25 mouse cellular contexts compared by ENCODE assay signal in genomic region chr10:123420249-123420648, GRCm38 (mm10).
DNase-seq lines count a peak whose midpoint lies in the region; ATAC-seq and TF ChIP-seq lines count a peak whose summit lies in the region.
"Had no signal": no experiment of that assay in that cellular context is flagged by ENCODE, and none has a peak within 500 bp of the region (broad histone marks: within the 10 kb centered on the region; RNA-seq: fewer than 3 reads in every experiment).

No protein-coding gene starts in this region.

- no peaks in the 10 kb centered on the region for H3K9me3 ChIP-seq in embryonic facial prominence, embryonic 14.5 days (ENCODE audit: control insufficient read depth, low read length)
- no peaks in the 10 kb centered on the region for H3K9me3 ChIP-seq in embryonic facial prominence, embryonic 10.5 days
- H3K9me3 ChIP-seq in kidney, embryonic 14.5 days (ENCODE audit: control insufficient read depth, low read length), result no peaks in the 10 kb centered on the region
- H3K9me3 ChIP-seq in midbrain, postnatal 0 days (ENCODE audit: low read length), result no peaks in the 10 kb centered on the region
- H3K9me3 ChIP-seq: liver, embryonic 13.5 days; stomach, embryonic 15.5 days had no signal

- ATAC-seq in embryonic facial prominence, embryonic 14.5 days (ENCODE audit: low read depth), result 0 out of 2 replicates have a peak, but pooled peaks have one; percentile 47
- 0 out of 2 replicates have a peak, but pooled peaks have one; percentile 32 for ATAC-seq in kidney, embryonic 14.5 days (ENCODE audit: low FRiP score, low TSS enrichment)
- no peak for ATAC-seq in midbrain, postnatal 0 days (ENCODE audit: low FRiP score)
- ATAC-seq: midbrain, embryonic 16.5 days had no signal

- H3K9ac ChIP-seq in embryonic facial prominence, embryonic 14.5 days (ENCODE audit: low read depth, low read length), result no peak overlapping the region
- H3K9ac ChIP-seq in kidney, embryonic 14.5 days (ENCODE audit: low read depth, low read length), result no peak overlapping the region
- no peak overlapping the region for H3K9ac ChIP-seq in midbrain, postnatal 0 days (replicated peaks; ENCODE audit: low read length, poor library complexity, severe bottlenecking)
- H3K9ac ChIP-seq: heart, embryonic 13.5 days; liver, embryonic 13.5 days; lung, embryonic 14.5 days; stomach, embryonic 15.5 days had no signal

- H3K4me3 ChIP-seq in embryonic facial prominence, embryonic 14.5 days (ENCODE audit: low read depth, low read length), result no peak overlapping the region
- H3K4me3 ChIP-seq in embryonic facial prominence, embryonic 10.5 days, result no peak overlapping the region
- H3K4me3 ChIP-seq in kidney, embryonic 14.5 days (ENCODE audit: low read length), result no peak overlapping the region
- H3K4me3 ChIP-seq in midbrain, postnatal 0 days (ENCODE audit: low read depth, low read length), result no peak overlapping the region
- H3K4me3 ChIP-seq: heart, embryonic 13.5 days; left cerebral cortex, adult 2 months; liver, embryonic 13.5 days; stomach, embryonic 15.5 days had no signal

- no peaks in the 10 kb centered on the region for H3K27me3 ChIP-seq in embryonic facial prominence, embryonic 14.5 days (replicated peaks; ENCODE audit: control insufficient read depth, insufficient read depth, low read length)
- no peaks in the 10 kb centered on the region for H3K27me3 ChIP-seq in embryonic facial prominence, embryonic 10.5 days (replicated peaks; ENCODE audit: low read depth, poor library complexity, severe bottlenecking)
- H3K27me3 ChIP-seq in kidney, embryonic 14.5 days (ENCODE audit: control insufficient read depth, insufficient read depth, low read length), result no peaks in the 10 kb centered on the region
- H3K27me3 ChIP-seq in midbrain, postnatal 0 days (ENCODE audit: insufficient read depth, low read length), result no peaks in the 10 kb centered on the region
- H3K27me3 ChIP-seq: heart, embryonic 13.5 days; liver, embryonic 13.5 days; stomach, embryonic 15.5 days had no signal

- DNase-seq in embryonic facial prominence, embryonic 14.5 days (ENCODE audit: low spot score), result peak; percentile 68
- DNase-seq in embryonic facial prominence, embryonic 10.5 days (ENCODE audit: low spot score), result no peak
- no peak for DNase-seq in kidney, postnatal 14 days
- DNase-seq in brain, adult 2 months (ENCODE audit: low read depth, low spot score), result peak; percentile 48
- DNase-seq in ovary, postnatal 36 days (ENCODE audit: low spot score), result no peak
- DNase-seq in midbrain, postnatal 0 days (ENCODE audit: low spot score), result no peak
- DNase-seq: adrenal gland, adult 8-10 months; B cell, adult 2 months; cerebellum, adult 11-12 months; cerebellum, postnatal 36 days; gastrocnemius, postnatal 10 days; heart, adult 11 months; kidney, adult 2 months; kidney, postnatal 25 days; layer of hippocampus, adult 9-11 months; left cerebral cortex, postnatal 4 days; liver, embryonic 13.5 days; lung, embryonic 14.5 days; lung, postnatal 36 days; thymus, postnatal 14 days had no signal

- no peak overlapping the region for H3K4me2 ChIP-seq in embryonic facial prominence, embryonic 14.5 days (ENCODE audit: low read depth, low read length)
- no peak overlapping the region for H3K4me2 ChIP-seq in kidney, embryonic 14.5 days (replicated peaks; ENCODE audit: low read depth, low read length)
- no peak overlapping the region for H3K4me2 ChIP-seq in midbrain, postnatal 0 days (ENCODE audit: low read depth, low read length, poor library complexity, severe bottlenecking)
- H3K4me2 ChIP-seq: heart, embryonic 13.5 days; liver, embryonic 13.5 days; lung, embryonic 14.5 days; stomach, embryonic 15.5 days had no signal

- no peak overlapping the region; the same call in 1 of the 2 replicates for H3K27ac ChIP-seq in embryonic facial prominence, embryonic 14.5 days (replicated peaks; ENCODE audit: low read depth, low read length)
- H3K27ac ChIP-seq in embryonic facial prominence, embryonic 10.5 days (replicated peaks), result no peak overlapping the region
- H3K27ac ChIP-seq in kidney, embryonic 14.5 days (ENCODE audit: low read depth, low read length), result no peak overlapping the region
- no peak overlapping the region for H3K27ac ChIP-seq in midbrain, postnatal 0 days (ENCODE audit: low read depth, low read length)
- H3K27ac ChIP-seq: heart, embryonic 13.5 days; left cerebral cortex, adult 2 months; liver, embryonic 13.5 days; stomach, embryonic 15.5 days had no signal

- WGBS in embryonic facial prominence, embryonic 14.5 days, result 77% methylated on average over 1 of the region's 1 CpGs
- 88% methylated on average over 1 of the region's 1 CpGs for WGBS in embryonic facial prominence, embryonic 10.5 days
- 95% methylated on average over 1 of the region's 1 CpGs for WGBS in kidney, embryonic 14.5 days
- WGBS in midbrain, postnatal 0 days, result 72% methylated on average over 1 of the region's 1 CpGs

- no peak for TF ChIP-seq CTCF in midbrain, postnatal 0 days (IDR thresholded peaks at IDR 0.05)

- no peaks in the 10 kb centered on the region for H3K36me3 ChIP-seq in embryonic facial prominence, embryonic 14.5 days (ENCODE audit: control insufficient read depth, insufficient read depth, low read length)
- H3K36me3 ChIP-seq in embryonic facial prominence, embryonic 10.5 days (replicated peaks), result no peaks in the 10 kb centered on the region
- no peaks in the 10 kb centered on the region for H3K36me3 ChIP-seq in kidney, embryonic 14.5 days (ENCODE audit: control insufficient read depth, insufficient read depth, low read length)
- H3K36me3 ChIP-seq in midbrain, postnatal 0 days (ENCODE audit: insufficient read depth, low read length), result no peaks in the 10 kb centered on the region
- H3K36me3 ChIP-seq: heart, embryonic 13.5 days; liver, embryonic 13.5 days; stomach, embryonic 15.5 days had no signal

- H3K4me1 ChIP-seq in embryonic facial prominence, embryonic 14.5 days (ENCODE audit: control insufficient read depth, insufficient read depth, low read length), result no peaks in the 10 kb centered on the region
- peaks cover 7% of the 10 kb centered on the region for H3K4me1 ChIP-seq in embryonic facial prominence, embryonic 10.5 days
- 0 out of 2 replicates have a peak, but pooled peaks cover 4% of the 10 kb centered on the region for H3K4me1 ChIP-seq in kidney, embryonic 14.5 days (ENCODE audit: control insufficient read depth, insufficient read depth, low read length)
- peaks cover 9% of the 10 kb centered on the region; the same call in 1 of the 2 replicates for H3K4me1 ChIP-seq in midbrain, postnatal 0 days (ENCODE audit: insufficient read depth, low read length)
- H3K4me1 ChIP-seq: heart, embryonic 13.5 days; liver, embryonic 13.5 days; stomach, embryonic 15.5 days had no signal

Comparison
In these comparisons a context has a peak if more than half of its experiments do, and no peak if none do; other contexts are left out.
1. DNase-seq: peak in embryonic facial prominence, embryonic 14.5 days (single experiment) and brain, adult 2 months (single experiment); none in embryonic facial prominence, embryonic 10.5 days (single experiment), kidney, postnatal 14 days (single experiment), ovary, postnatal 36 days (single experiment) and midbrain, postnatal 0 days (single experiment).